Mouse (Mus musculus) ovary, postnatal 10 days (tissue): ENCODE results near the gene Camta1.
"Not testable (repeated sequence)": the region's sequence is repeated elsewhere in the genome, so short reads cannot be mapped to it uniquely, and the experiment has no call there.

Experiments
- DNase-seq: peaks from one replicate; pipeline ENCODE4 v3.0.0; 2022; ENCODE audit warnings: low spot score

Camta1 gene

DNA sequence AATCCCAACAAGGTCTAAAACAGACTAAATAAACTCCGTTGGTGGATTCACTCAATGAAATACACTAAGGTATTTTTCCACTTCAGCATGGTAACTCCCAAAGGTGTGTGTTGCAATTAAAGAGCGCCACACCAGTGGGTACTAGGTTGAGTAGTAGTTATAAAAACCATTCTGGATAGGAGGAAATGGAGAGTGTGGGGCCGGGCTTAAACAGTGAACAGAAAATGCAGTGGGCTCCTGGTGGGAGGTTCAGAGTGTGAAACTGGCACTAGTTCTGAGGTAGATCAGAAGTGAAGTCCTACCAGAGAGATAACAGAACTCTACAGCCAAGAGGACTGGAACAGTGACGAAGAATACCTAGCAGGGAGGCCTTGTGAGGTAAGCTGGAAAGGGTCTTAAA is 803.0 kb downstream of the Camta1 start:
- no peak for DNase-seq

DNA sequence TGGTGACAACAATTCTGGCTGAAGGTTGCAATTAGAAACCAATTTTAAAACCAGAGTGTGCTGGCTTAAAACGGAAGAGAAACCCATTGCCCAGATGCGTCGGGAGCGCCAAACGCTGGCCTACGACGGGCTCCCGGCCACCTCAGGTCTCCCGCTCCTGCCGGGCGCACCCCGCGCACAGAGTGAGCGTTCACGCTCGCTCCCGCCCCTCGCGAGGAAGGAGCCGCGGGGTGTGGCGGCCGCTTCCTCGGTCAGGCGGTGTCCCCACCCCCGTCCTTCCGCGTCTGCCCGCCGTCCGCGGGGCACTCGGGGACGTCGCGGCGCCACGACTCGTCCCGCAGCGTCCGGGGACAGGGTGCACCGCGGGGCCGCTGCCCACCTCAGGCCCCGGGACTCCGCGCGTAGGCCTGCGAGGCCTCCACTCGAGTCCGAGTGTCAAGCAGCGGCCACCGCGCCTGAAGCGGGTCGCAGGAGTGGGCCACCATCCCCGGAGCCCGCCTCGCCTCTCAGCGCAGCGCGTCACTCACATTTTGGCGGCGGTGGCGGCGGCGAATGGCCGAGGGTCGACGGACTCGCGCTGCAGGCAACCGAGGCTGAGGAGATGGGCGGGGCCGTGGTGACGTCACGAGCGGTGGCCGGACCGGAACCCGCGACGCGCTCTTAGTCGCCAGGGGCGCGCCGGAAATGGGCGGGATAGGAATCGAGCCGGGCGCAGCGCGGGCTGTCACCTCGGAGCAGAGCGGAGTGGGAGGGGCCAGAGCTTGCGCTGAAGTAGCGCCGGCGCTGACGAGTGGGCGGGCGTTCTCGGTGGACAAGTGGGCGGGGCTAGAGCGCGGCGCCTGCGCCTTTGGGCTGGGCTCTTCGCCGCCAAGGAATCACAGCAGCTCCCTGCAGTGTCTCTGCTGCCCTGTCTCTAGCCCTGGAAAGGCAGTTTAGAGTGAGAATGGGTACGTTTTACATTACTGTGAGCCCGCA is 804.0 kb downstream of the Camta1 start, which contains the start of gene Vamp3:
Vamp3 (minus strand) TSS at position 617 of the 975 bp plus-strand sequence.
- DNase-seq, result peak; percentile 91

DNA sequence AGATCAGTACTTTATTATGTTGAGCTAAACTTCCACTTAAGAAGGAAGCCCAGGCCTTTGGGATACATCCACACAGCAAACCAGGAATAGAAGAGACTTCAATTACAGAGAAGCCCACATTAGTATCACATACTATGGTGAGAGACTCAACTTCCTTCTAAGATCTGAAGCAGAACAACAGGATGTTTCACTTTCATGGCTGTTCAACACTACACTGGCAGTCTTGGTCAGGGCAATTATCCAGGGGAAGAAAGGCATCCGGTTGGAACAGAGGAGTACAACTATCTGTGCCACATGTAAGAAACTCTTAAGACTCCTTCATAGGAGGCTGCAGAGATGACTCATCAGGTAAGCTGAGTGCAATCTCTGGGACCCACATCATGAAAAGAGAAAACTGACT is 810.5 kb downstream of the Camta1 start:
- no peak for DNase-seq

DNA sequence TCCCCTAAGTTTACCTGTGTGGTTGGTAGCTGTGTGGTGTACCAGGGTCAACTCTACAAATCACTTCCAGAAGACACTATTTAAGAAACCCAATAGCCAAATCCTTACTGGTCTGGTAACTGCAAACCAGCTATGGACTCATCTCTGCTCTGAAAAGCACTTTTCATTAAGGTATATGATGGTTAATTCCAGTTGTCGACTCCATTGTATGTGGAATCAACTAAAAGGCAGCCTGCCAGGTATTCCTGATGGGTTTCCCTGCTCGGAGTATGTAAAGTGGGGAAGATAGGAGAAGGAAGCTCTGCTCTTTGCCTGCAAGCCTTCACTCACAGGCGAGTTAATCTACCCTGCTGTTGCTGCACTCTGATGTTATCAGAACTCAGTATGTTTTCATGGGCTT is 815.2 kb downstream of the Camta1 start:
- no peak for DNase-seq

DNA sequence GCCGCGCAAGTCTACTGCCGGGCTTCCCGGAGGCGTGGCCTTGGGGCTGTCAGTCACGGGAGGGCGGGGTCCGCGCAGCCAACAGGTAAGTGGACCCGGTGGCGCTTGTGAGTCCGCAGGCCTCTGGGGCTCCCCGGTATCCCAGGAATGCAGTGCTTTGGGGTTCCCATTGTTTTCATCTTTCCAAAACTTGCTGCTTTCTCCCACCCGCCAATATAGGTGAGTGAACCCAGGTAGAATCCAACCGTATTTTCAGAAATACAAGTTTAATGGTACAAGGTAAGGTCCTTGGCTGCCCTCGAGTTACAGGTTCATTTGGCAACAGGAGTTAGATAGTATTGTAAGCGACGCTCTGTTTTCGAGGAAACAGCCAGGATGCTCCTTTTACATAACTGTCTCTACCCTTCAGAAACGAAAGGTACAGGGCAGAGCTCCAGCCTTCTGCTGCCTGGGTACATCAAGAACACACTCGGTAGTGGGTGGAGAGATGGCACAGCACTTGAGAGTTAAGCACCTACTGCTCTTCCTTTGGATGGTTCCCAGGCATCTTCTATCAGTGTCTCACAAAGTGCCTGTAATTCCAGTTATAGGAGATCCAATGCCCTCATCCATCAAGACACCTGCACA is 816.6 kb downstream of the Camta1 start:
- no peak for DNase-seq

DNA sequence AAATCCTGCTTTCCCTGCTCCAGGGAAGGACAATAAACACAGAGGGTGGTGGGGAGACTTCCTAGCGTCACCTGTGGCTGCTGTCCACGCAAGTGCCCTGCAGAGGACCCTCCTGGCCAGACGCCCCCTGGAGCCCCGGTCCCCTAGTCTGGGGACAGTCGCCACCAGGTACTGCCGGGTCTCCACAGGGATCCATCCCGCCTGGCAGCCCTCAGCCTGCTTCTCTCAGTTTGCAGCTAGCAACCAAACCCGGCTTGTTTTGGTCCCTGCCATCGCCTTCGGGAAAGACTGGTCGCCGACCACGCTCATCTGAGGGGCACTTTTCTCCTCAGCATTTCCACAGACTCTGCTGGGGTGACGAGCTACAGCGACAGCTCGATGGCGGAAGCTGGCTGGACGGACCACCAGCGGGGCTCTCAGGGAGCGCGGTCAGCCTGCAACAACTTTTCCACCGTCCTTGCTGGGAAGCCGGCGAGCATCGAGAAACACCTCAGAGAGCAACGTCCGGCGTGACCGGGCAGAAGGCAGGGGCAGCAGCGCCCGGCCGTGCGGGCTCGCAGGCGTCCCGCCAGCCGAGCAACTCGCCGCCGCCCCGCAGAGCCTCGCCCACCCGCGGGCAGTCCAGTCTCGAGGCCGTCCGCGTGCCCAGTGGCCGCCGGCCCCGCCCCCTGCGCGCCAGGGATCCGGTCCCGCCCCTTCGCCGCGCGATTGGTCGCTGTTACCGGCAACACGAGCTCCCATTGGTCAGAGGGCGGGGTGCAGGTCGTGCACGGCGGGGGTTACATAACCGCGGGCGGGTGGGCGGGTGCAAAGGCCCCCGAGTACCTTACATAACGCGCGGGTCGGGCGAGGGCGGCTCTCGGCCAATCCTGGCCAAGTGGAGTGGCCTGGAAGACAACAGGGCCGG is 817.4 kb downstream of the Camta1 start, which contains the start of gene Per3:
Per3 (minus strand) TSS at position 629 of the 907 bp plus-strand sequence.
- peak; percentile 96 for DNase-seq

DNA sequence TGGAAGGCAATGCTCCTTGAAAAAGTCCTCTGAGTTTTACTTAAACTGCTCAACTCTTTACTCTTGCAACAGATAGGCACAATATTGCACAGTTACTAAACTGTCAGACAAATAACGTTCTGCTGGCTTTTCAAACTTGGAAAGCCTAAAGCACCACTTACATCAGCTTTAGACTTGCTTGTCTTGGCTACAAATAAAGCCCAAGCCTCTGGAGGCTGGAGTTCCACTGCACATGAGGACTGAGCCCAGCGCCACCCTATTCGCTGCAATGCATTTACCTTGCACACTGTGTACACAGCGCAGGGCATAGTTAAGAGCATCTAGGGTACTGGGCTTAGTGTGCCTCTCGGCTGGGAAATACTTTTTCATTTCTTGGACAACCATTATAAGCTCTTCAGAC is 818.4 kb downstream of the Camta1 start:
- no peak for DNase-seq

DNA sequence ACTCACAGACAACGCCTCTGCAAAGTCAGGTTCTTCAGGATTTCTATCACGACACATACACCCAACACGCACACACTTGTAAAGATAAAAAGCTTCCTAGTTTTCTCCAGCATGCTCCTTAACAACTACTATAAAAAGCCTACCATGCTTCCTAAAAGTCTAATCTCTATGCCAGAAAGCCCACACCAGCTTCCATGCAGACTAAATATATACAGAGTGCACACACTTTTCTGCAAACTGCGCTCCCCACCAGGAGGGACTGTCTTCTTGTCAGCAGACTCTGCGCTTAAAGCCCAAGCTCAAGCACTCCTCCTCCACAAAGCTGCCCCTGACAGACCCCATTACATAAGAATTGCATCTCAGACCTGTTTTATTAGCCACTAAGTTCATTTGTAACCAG is 820.2 kb downstream of the Camta1 start:
- no peak for DNase-seq

DNA sequence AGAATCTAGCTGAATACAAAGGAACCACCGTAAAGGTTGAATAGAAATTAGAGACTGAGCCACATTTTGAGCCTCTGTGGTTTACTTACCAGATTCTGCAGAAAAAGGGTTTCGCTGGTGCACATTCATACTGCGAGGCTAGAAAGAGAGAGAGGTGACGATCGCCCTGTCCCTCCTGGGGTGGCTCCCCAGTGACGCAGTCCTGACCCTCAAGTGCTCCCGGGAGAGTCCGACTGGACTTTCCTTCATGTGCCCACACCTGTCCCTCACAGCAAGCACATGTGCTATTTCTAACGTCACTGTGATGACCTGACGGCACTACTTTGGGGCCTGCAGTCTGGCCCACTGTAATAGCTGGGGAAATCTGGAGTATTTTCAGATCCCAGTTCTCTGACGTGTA is 823.9 kb downstream of the Camta1 start:
- no peak for DNase-seq

DNA sequence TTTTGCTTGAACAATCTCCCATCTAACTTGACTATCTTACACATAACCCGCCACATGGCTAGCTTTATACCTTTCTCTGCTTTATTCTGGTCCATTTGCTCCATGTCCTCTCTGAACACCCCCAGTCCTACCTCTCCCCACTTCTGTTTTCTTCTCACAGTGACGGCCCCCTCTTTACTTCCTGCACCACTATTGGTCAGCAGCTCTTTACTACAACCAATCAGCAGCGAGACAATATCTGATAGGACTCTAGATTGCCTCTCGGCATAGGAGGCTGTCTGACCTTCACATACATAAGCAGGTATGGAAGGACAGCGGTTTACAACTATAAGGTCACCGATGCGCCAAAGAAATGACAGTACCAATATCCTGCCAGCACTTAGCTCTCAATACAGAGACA is 825.2 kb downstream of the Camta1 start:
- DNase-seq, result no peak

DNA sequence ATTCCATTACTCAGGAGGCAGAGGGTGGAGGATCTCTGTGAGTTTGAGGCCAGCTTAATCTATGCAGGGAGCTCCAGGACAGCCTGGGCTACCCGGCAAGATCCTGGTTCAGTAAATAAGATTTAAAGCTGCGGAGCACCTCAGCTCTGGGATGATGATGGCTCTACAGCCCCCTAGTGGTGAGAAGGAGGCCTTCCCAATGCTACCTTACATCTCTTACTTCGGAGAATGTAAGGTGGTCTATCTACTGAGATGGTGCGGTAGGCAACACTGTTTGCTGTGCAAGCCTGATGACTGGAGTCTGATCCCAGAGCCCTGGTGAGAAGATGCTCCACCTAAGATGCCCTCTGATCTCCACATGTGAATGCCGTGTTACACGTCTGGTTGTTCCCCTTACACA is 834.7 kb downstream of the Camta1 start:
- DNase-seq, result no peak

DNA sequence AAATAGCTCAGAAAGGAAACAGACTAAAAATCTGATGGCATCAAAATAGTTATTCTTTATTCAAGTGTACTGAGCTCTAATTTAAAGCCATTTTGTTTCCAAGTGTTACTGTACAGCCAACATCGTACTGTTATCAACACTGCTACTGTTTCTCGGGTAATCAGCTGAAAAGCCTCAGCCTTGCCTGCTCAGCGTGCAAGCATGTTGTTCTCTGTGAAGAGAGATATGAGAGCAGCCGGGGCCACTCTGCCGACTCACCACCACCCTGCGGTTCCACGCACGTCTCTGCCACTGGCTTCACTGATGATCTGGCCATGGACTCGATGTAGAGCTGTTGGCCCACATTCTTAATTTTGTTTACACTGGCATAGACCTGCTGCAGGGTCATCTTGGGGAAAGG is 837.5 kb downstream of the Camta1 start:
- no peak for DNase-seq

DNA sequence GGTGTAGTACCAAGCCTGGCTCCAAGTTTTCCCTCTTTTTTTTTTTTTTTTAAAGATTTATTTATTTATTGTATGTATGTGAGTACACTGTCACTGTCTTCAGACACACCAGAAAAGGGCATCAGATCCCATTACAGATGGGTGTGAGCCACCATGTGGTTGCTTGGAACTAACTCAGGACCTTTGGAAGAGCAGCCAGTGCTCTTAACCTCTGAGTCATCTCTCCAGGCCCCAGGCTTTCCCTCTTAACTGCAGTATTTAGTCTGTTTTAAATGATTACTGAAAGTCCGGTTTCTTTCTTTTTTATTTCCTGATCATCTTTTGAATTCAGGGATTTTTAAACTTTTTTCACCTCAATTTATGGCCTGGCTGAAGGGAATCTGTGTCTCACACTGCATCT is 844.3 kb downstream of the Camta1 start:
- DNase-seq, result not testable (repeated sequence)

DNA sequence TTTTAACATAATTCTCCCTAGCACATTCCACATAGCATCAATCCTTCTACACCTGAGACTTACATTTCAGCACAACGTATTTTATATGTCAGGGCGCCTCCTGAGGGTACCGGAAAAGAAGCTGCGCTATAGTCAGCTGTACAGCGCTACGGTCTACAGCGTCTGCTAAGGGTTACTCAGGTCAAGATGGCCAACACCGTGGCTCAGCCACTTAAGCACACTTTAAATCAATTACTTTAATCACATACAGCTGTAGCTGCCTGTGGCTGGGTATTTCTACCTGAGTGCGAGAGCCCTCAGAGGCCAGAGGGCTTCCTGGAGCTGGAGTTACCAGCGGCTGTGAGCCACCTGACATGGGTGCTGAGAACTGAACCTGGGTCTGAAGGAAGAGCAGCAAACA is 845.7 kb downstream of the Camta1 start:
- no peak for DNase-seq

DNA sequence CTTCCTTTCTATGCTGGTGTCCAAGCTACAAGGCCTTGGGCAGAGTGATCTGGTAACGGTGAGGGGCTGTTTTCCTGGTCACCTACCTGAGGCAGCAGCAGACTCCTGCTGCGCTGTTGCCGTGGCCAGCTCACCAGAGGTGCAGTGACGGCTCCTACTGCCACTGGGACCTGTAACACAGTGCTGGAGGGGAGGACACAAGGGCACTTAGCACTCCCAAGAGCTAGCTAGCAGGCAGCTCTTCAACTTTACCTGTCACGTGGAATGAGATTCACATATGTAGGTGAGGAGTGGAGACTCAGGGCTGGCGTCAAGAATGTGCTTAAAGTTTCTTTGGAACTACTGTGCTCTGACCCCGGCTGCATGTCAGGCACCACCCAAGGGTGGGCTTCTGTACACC is 851.4 kb downstream of the Camta1 start:
- DNase-seq, result no peak

DNA sequence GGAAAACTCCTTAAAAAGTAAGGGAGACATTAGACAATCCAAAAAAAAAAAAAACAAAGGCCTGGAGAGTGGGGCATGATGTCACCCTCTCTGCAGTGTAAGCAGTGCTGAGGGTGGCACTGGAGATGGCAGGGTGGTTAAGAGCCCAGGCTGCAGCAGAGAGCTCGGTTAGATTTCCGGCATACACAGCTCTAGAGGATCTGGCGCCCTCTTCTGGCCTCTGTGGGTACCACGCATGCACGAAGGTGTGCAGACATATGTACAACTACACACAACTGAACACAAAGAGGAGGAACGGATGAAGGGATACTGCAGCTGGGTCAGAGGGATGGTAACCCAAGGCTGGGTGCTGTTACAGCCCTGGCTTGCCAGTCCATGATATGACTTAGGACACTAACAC is 854.7 kb downstream of the Camta1 start:
- peak; percentile 7 for DNase-seq

DNA sequence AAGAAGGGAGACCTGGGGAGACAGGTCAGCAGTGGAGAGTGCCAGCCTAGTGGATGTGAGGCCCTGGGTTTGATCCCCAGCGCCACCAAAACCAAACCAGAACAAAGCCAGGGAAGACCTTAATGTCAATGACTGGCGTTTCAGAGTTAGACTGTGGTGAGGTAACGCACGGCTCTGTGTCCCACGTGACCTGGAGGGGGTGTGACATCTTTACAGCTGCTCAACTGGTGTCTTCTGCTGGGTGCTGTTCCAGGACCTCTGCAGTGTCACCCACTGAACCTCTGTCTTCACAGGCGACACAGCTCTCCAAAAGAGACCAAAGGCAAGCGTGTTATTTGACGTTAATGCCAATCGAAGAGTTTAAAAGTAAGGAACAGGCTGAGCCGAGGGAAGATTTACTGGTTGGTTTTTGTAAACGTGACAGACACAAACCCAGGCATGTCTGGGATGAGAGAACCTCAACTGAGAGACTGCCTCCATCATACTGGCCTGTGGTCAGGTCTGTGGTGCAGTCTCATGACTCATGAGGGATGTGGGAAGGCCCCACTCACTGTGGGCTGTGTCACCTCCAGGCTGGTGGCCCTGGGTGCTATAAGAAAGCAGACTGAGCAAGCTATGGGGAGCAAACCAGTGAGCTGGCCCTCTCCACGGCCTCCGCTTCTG is 855.9 kb downstream of the Camta1 start:
- DNase-seq, result no peak

DNA sequence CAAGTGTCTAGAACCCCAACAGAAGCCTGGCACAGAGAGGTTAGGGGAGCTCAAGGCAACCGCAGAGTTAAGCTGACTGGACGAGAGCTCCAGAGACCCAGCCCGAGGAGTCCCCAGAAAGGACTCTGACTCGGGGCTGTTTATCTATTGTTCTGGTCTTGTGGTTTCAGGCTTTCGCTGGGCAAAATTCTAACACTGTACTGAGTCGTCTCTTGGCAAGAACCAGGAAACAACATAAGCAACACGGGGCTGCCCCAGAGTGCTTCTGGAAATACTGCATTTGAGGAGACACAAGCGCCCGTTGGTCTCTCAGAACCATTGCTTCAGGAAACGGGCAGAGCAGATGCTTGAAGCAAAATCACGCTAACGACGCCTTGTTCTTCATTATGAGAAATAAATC is 860.3 kb downstream of the Camta1 start:
- no peak for DNase-seq

DNA sequence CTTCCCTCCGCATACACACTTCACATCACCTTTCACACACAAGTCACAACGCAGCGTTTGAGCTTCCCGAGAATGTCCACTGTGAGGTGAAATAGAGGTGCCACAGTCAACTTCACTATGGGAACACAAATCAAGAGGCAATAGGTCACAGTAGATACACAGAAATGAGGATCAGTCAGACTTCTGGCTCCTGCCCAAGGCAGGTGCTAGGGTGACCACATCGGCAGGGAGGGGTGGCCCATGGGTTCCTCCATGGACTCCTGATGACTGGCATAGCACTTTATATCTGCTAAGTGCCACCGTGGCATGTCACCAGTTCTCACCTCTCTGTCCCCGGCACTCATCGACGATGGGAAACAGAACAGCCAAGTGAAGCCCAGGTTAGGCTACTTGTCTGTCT is 863.0 kb downstream of the Camta1 start:
- no peak for DNase-seq

DNA sequence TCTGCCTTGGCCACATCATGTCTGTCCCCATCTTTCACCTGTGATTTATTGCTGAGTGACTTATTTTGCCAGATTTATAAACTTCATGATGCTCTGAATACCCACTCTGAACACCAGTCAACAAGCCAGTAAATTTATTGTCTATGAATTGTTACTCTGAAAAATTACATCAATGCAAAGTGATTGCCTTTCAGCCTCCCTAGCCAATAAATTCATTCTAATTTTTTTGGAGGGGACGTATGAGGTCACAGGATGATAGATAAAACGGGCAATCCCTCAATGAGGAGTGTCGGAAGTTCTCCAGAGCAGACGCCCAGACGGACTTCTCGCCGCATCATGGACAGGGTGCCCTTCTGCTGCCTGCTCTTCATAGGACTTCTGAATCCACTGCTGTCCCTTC is 864.9 kb downstream of the Camta1 start, which contains the start of gene Uts2:
Uts2 (plus strand) TSS at position 301 of the 400 bp plus-strand sequence.
- no peak for DNase-seq

DNA sequence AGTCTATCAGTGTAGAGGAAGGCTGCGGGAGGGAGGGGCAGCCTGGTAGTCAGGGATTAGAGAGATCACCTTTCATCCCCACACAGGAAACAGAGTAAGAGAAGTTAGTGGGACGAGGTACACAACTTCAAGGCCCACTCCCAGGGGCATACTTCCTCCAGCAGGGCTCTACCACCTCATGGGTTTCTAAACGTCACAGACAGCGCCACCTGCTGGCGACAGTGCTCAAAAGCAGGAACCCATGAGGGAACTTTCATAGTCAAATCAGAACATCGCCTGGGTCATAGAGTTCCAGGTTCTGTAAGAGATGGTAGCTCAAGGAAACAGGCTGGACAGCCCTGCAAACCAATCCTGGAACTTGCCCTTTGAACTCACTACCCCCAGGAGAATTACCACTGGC is 871.5 kb downstream of the Camta1 start:
- no peak for DNase-seq

DNA sequence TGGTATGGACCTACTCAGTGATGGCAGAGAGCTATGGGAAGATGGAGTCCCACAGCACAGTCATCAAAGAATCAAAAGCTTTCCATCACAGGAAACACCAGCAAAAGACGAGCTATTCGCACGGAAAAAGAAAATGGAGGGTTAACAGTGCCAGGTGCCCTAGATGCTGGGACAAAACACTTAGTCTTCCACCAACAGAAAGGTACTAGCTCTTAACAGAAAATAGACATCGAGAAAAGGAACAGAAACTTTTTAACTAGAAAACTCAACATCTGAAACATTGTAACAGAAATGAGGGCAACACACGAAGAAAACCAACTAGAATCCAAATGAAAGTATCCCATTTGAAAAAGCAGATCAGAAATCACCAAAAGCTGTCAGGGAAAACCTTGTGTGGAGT is 881.5 kb downstream of the Camta1 start:
- no peak for DNase-seq
